Mouse (Mus musculus) midbrain, postnatal 0 days (tissue): ENCODE data around the gene Tmem151a. TPM values are rescaled to one million over a fixed set of nuclear protein-coding genes. Genes with fewer than 3 reads are reported as not detected.
A peak's percentile ranks its signal among the peaks of the same experiment; 100 is the strongest.

ENCODE experiments used
- ATAC-seq: fragments of 200-750 bp; cut with Nextera tagmentation; 2 replicates; pipeline ENCODE4 v1.8.0; 2017; ENCODE audit warnings: moderate number of reproducible peaks, mild to moderate bottlenecking, moderate TSS enrichment, moderate library complexity; ENCODE audit not compliant: low FRiP score
- DNase-seq: peaks from one replicate; pipeline ENCODE4 v3.0.0-alpha.2; 2015; ENCODE audit warnings: low spot score
- H3K27ac ChIP-seq: fragments of 300-500 bp; sonication (generic); 2 replicates; pipeline ENCODE4 v1.5.1; 2014; ENCODE audit warnings: low read depth, mild to moderate bottlenecking, low read length, mixed read lengths
- H3K27me3 ChIP-seq: fragments of 300-500 bp; sonication (generic); 2 replicates; pipeline ENCODE4 v1.6.1; 2014; ENCODE audit warnings: low read length, control low read depth, mixed read lengths; ENCODE audit not compliant: insufficient read depth
- H3K36me3 ChIP-seq: fragments of 300-500 bp; sonication (generic); 2 replicates; pipeline ENCODE4 v1.6.1; 2014; ENCODE audit warnings: low read length, control low read depth, mixed read lengths; ENCODE audit not compliant: insufficient read depth
- H3K4me1 ChIP-seq: fragments of 300-500 bp; sonication (generic); 2 replicates; pipeline ENCODE4 v1.6.1; 2014; ENCODE audit warnings: mild to moderate bottlenecking, control low read depth, antibody characterized with exemption, low read length, mixed read lengths; ENCODE audit not compliant: insufficient read depth
- H3K4me2 ChIP-seq: fragments of 300-500 bp; sonication (generic); 2 replicates; pipeline ENCODE4 v1.6.1; 2014; ENCODE audit warnings: low read depth, mild to moderate bottlenecking, low read length, mixed read lengths; ENCODE audit not compliant: poor library complexity, severe bottlenecking
- H3K4me3 ChIP-seq: fragments of 300-500 bp; sonication (generic); 2 replicates; pipeline ENCODE4 v1.5.1; 2014; ENCODE audit warnings: low read depth, mild to moderate bottlenecking, low read length, moderate library complexity
- H3K9ac ChIP-seq: fragments of 300-500 bp; sonication (generic); replicated peaks from 2 replicates; pipeline ENCODE4 v1.6.1; 2014; ENCODE audit warnings: mild to moderate bottlenecking, low read length, moderate library complexity, mixed read lengths; ENCODE audit not compliant: poor library complexity, severe bottlenecking
- H3K9me3 ChIP-seq: fragments of 300-500 bp; sonication (generic); 2 replicates; pipeline ENCODE4 v1.6.1; 2016; ENCODE audit warnings: low read length, control low read depth
- CTCF ChIP-seq: IDR thresholded peaks from 2 replicates; pipeline ENCODE4 v1.5.1; 2016; ENCODE audit warnings: antibody characterized with exemption, mild to moderate bottlenecking
- WGBS: fragments of 180-500 bp; shearing (Covaris S2); extraction: QIAGEN DNeasy Blood & Tissue Kit; methylation state at CpG from one replicate; pipeline ENCODE4 v1.1.7; 2014; 5-methylcytosine and 5-hydroxymethylcytosine counted together
- polyA plus RNA-seq: library from polyadenylated mRNA; unstranded; fragments of >200 nt; fragmentation: Nextera tagmentation; extraction: Ambion mirVana; gene quantifications from 2 replicates; pipeline ENCODE4 v1.2.1, GENCODE M21; 2015
- total RNA-seq: library from RNA; depleted of rRNA; stranded (reverse); fragments of >200 nt; gene quantifications from 2 replicates; pipeline ENCODE4 v1.2.3, GENCODE M21; 2014

Gene Tmem151a
- total and polyA plus RNA-seq, 2 experiments from 2014 or later, result 64.0 to 64.2 TPM

DNA sequence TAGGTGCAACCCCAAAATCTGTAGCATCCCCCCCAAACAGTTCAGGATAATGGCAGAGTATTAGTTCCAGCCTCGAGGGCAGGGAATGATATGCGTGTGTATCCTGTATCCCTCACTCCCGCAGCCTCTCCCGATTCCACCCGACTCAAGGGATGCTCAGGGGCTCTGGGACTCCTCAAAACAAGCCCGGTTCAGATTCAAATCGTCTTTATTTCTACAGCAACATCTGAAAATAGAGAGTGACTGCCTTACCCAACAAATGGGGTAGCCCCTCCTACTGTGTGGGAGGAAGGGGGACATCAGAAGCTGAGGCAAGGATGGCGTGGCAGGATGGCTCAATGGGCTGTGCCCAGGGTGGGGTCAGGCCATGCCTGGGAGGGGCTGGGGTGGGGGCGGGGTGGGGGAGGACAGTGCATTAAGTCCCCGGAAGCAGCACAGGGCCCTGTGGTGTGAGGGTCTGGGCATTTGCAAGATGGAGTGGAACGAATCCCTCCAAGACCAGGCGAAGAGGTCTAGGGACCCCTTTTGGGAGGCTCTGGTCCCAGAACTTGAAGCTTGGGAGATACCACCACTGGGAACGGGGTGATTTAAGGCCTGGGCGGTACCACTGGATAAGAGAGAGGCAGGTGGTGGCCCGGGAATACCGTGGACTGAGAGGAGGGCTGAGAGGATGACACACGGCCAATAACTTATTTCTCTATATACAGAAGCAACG lies 22.4 kb upstream of the Tmem151a start:
- Histone ChIP-seq H3K4me1 (no peaks in the 10 kb centered on the region), H3K27ac (0 out of 2 replicates have a peak overlapping the region, but pooled peaks have one; percentile 3), H3K36me3 (peaks cover 69% of the 10 kb centered on the region), H3K27me3 (no peaks in the 10 kb centered on the region), H3K9ac (no peak overlapping the region), H3K9me3 (no peaks in the 10 kb centered on the region), H3K4me3 (no peak overlapping the region), H3K4me2 (no peak overlapping the region)
- DNase-seq (no peak), ATAC-seq (no peak)
- WGBS, result 76% methylated on average over 17 of the region's 18 CpGs
- TF ChIP-seq CTCF, result no peak

DNA sequence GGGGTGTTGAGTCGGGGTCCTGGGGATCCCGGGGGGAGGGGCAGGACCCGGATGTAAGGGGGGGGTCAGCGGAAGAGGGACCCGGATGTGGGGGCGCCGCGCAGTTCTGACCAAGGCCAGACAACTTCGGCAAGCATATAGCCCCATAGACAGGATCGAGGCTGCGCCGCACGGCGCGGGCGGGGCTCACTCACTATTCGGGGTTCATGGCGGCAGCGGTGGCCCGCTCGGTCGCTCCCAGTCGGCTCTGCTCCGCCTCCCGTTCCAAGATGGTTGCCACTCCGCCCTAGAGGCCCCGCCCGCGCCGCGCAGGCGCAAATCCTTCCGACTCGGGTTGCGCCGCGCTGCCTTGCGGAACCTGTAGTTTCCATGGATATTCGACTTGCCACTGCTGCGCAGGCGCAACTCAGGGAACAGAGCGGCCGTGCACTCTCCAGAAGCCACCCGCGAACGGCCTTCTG lies 21.4 kb upstream of the Tmem151a start, which contains the start of gene Rab1b:
Rab1b (minus strand) TSS at position 342 of the 461 bp plus-strand sequence.
- peak; percentile 15; the same call in 1 of the 2 replicates for TF ChIP-seq CTCF
- DNase-seq (peak; percentile 99), ATAC-seq (peak; percentile 94)
- peak within 1 kb of the TSS; percentile 96 for H3K27ac ChIP-seq
- H3K36me3 ChIP-seq, result peaks cover 70% of the 10 kb centered on the region
- peak within 1 kb of the TSS; percentile 52 for H3K4me2 ChIP-seq
- no peaks in the 10 kb centered on the region for H3K9me3 ChIP-seq
- H3K4me3 ChIP-seq, result peak within 1 kb of the TSS; percentile 70
- under 1% methylated on average over 41 of the region's 46 CpGs for WGBS
- no peaks in the 10 kb centered on the region for H3K4me1 ChIP-seq
- H3K9ac ChIP-seq, result peak within 1 kb of the TSS; percentile 87
- H3K27me3 ChIP-seq, result no peaks in the 10 kb centered on the region

DNA sequence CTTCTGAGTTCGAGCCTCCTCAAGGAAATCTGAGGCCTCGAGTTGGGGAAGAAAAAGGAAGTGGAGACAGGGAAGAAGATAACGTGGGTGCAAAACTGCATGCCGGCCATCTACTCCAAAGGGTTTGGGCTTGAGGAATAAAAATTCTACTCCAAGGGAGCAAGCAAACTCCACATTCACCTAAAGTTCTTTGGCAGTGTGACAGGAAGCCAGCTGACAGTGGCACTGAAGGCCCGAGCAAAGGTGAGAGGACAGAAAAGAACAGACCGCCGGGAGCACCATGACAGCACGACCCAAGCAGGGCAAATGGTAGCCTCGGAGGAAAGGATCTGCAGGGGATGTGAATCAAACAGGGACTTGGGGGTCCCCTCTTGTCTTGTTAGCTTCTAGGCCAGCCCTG lies 20.7 kb upstream of the Tmem151a start:
- Histone ChIP-seq H3K4me3 (peak overlapping the region; percentile 70), H3K4me1 (no peaks in the 10 kb centered on the region), H3K36me3 (peaks cover 70% of the 10 kb centered on the region), H3K9ac (peak overlapping the region; percentile 87), H3K27me3 (no peaks in the 10 kb centered on the region), H3K27ac (peak overlapping the region; percentile 96), H3K9me3 (no peaks in the 10 kb centered on the region), H3K4me2 (peak overlapping the region; percentile 52)
- 17% methylated on average over 9 of the region's 9 CpGs for WGBS
- TF ChIP-seq CTCF, result no peak
- DNase-seq (no peak), ATAC-seq (no peak)

DNA sequence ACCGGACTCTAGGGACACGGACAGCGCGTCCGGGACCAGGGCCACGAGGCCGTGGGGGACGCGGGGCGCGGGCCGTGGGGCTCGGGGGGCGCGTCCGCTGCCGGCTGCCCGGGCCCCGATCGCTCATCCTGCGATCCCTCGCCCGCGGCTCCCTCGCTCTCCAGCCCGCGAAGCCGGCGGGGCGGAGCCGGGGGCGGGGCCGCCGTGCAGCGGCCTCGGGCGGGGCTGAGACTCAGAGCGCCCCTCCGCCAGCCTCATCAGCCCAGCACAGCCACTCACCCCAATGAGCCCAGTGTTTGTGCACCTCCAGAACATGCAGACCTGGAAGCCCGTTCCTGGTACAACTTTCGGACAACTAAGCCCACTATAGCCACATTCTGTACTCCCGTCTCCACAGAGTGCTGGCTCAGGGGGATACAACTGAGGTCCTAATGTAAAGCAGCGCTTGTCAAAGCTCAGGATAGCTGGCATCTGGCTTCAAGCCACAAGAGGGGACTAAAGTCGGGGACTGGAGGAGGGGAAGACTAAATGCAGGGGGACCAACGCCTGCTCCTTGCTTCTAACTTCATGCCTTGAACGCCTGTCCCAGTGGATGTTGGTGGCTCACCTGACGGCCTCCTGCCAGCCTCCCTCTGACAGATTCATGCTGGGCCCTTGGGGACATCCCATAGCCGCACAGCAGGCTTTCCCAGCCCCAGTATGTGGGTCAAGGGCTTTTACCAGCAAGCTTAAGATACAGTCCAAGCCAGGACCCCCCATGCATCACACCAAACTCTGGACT lies 13.2 kb upstream of the Tmem151a start, which contains the start of gene Cnih2:
Cnih2 (minus strand) TSS at position 159 of the 781 bp plus-strand sequence.
- H3K36me3 ChIP-seq, result peaks cover 43% of the 10 kb centered on the region
- H3K4me1 ChIP-seq, result peaks cover 34% of the 10 kb centered on the region
- peak within 1 kb of the TSS; percentile 88 for H3K4me3 ChIP-seq
- no peaks in the 10 kb centered on the region for H3K9me3 ChIP-seq
- 3% methylated on average over 35 of the region's 48 CpGs for WGBS
- H3K27me3 ChIP-seq, result no peaks in the 10 kb centered on the region
- peak; percentile 75 for DNase-seq
- H3K4me2 ChIP-seq, result peak within 1 kb of the TSS; percentile 72
- TF ChIP-seq CTCF, result 0 out of 2 replicates have a peak, but pooled peaks have one; percentile 7
- peak within 1 kb of the TSS; percentile 97 for H3K27ac ChIP-seq
- peak; percentile 39 for ATAC-seq
- peak within 1 kb of the TSS; percentile 98 for H3K9ac ChIP-seq

DNA sequence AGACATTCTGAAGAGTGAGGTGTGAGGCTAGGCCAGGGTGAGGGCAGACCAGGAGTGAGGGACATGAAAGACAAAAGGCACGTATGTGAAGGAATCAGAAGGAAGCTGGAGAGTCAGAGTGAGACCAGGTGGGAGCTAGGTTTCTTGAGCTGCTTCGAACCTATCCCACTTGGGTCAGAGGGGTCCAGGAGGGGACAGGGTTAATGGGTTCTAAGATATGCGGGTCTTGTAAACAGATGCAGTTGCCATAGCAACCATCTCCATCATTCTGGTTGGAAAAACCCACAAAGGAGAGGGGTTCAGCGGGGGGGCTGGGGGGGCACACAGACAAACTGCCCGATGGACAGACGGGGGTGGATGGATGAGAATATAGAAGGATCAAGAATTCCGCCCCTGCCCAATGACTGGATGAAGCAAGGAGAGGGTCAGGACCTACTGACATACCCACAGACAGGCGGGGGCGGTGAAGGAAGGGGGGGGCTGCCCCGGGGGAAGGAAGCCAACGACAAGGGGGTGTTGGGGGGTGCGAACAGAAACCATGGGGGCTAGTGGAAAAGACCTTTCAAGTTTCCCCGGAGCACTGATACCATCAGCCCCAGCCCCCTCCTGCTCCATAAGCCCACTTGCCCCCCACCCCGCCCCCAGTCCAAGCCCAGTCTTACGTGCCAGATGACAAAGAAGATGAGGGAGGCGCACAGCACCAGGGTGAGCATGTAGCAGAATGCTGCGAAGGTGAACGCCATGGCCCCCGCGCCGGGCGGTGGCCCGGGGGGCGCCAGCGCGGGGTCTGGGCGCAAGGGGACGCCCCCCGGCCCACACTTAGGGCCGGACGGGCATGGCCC lies 12.4 kb upstream of the Tmem151a start:
- ATAC-seq (peak; percentile 45), DNase-seq (peak; percentile 57)
- peak overlapping the region; percentile 98 for H3K9ac ChIP-seq
- peak overlapping the region; percentile 88 for H3K4me3 ChIP-seq
- H3K36me3 ChIP-seq, result peaks cover 43% of the 10 kb centered on the region
- H3K27me3 ChIP-seq, result no peaks in the 10 kb centered on the region
- peak overlapping the region; percentile 72 for H3K4me2 ChIP-seq
- 2% methylated on average over 24 of the region's 31 CpGs for WGBS
- peaks cover 34% of the 10 kb centered on the region for H3K4me1 ChIP-seq
- H3K9me3 ChIP-seq, result no peaks in the 10 kb centered on the region
- TF ChIP-seq CTCF, result no peak
- peak overlapping the region; percentile 97 for H3K27ac ChIP-seq
